Mouse (Mus musculus) natural killer cell, adult 2 months (primary cell): ENCODE measurements around the gene Ly6g6d.
A peak's percentile ranks its signal among the peaks of the same experiment; 100 is the strongest.
"Not testable (repeated sequence)": the region's sequence is repeated elsewhere in the genome, so short reads cannot be mapped to it uniquely, and the experiment has no call there.

Source experiments
- DNase-seq, 2 experiments: peaks; one replicate each; pipeline ENCODE4 v3.0.0; 2022; ENCODE audit warnings: low spot score in 2 of 2

Ly6g6d gene

DNA sequence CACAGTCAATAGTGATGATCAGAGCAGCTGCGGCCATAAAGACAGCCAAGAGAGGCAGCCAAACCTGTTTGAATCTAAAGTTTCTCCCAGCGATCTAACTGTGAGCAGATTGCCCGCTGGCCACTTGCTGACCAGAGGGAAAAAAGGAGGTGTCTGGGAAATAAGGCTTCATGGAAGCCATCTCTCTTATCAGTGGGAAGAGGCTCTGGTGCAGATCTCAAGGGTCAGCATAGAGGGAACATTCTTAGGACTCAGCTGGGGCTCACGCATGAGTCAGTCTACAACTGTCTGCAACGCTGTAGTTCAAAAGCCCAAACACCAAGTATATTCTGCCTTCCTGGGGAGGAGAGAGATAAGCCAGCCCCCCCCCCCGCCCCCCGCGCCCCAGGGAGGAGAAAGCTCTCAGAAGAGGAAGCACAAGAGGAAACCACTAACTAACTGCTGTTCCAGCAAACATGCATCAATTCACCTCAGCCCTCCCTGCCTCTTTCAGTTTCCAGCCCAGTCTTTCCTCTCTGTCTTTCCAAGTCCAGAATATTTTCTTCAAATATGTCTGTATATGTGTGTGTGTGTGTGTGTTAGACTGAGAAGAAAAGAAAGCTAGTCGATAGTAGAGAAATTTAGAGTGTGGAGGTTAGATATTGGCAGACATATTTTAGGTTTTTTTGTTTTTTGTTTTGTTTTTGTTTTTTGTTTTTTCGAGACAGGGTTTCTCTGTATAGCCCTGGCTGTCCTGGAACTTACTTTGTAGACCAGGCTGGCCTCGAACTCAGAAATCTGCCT, 29.5 kb downstream of the Ly6g6d start:
- DNase-seq = no peak

DNA sequence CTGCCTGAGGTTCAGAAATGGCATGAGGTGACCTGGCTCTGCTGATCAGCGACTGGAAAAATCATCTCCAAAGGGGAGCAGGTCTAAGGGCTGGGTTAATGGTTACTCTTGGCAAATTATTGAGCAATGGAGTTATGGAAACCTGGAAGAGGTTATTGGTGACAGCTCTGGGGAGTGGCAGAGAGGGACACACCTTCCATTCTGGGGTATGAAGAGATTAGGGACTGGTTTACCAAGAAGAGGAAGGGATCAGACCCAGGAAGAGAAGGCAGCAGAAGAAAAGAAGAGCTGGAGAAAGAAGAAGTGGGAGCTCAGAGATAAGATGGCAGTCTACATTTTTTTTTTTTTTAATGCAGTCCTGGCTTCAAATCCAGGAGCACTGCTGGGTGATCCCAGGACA, 30.2 kb downstream of the Ly6g6d start:
- DNase-seq = no peak

DNA sequence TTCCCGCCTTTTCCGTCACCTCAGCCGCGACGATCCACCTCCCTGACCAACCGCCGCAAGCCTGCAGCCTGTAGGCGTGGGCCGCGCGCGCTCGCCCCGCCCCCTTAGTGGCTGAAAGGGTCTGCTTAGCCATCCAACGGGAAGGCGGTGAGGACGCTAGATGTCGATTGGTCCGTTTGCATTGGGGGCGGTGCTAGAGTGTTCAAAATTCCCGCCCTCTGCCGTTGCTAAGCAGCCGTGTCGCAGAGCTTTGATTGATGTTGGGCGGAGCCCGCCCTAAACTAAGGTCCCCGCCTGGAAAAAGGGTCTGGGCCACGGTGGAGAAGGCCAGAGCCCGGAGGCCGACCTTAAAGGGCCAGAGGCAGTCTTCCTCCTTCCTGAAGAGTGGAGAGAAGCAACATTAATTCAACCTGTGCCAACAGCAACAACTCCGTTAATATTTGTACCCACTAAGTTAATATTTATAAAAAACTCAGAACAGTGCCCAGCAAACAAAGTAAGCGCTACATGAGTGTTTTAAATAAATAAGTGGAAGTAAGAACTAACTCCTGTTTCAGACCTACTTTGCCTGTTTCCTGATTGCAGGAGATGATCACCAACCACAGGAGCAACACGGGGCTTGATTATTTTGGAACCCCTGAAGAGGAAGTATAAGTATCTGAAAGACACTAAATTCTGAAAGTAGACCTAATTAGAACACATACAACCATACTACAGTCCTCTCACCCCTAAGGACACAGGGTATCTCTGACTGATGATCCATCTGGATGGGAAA, 31.0 kb downstream of the Ly6g6d start, which contains the start of gene Msh5:
TSS of gene Msh5 (minus strand) at position 65 of the 775 bp plus-strand sequence.
- peak; percentile 95 to 96 for DNase-seq

DNA sequence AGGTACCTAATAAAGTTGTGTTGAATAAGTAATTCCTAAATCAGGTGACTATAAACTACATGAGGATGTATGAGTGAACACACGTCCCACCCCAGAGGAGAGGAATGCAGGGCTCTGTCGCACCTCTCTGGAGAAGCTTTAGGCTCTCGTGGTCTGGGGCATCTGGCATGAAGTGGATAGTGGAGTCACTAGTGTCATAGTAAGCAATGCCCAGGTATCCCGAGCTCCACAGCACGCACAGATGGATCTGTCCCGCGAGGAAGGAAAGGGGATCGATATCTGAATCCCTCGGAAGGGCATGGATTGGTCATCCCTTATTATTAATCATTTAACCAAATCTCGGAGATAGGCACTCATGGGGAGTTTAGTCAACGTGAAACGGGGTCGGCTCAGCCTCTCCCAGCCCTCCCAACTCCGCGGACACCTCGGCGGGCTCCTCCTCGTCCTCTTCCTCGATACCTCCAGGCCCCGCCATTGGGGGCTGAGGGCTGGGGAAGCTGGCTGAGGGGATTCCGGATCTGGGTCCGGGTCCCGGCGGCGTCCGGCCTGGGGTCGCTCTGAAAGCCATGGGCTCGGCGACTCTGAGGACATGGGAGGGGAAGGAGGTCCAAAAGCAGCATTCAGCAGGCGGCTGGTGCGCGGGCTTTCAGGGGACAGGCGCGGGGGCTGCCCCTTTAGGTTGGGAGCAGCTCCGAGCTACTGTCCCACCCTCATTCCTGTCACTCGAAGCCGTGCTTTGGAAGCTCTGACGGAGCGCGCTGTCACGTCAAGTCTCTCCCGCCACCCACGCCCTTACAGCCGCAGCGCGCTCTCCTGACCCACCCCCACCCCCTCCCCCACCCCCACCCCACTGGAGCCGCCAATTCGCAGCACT, 31.8 kb downstream of the Ly6g6d start:
- no peak for DNase-seq

DNA sequence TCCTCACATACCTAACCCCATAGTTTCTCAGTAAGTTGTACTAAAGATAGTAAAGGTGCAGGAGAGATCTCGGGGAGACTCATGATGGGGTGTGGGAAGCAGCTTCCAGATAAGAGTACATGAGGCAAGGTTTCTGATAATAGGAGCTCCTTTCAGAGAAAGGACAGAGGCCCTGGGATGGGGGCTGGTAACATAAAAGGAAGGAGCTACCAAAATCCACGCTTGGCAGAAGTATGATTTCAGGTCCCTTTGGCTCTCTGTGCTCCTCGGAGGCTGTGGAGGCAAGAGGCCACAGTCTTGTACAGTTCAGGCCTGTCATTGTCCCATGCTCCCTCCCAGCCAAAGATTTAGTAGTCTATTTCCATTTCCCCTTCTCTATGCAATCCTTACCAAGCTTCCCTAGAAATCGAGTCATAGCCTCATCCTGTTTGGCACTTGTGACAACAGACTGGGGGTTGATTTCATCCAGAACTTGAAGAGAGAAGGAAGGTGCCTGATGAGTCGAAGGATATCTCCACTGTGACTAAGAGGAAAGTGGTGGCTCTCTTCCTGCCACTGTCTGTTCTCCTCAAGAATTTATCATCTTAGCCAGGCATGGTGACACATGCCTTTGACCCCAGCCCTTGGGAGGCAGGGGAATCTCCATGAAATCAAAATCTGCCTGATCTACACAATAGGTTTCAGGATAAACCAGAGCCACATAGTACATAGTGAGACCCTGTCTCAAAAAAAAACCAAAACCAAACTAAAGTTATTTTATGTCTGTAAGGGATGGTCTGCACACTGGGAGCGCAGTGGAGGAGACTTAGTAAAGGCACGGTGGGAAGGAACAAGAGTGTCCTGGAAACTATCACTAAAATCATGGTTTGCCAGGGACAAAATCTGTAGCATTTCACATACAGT, 32.7 kb downstream of the Ly6g6d start:
- DNase-seq = no peak

DNA sequence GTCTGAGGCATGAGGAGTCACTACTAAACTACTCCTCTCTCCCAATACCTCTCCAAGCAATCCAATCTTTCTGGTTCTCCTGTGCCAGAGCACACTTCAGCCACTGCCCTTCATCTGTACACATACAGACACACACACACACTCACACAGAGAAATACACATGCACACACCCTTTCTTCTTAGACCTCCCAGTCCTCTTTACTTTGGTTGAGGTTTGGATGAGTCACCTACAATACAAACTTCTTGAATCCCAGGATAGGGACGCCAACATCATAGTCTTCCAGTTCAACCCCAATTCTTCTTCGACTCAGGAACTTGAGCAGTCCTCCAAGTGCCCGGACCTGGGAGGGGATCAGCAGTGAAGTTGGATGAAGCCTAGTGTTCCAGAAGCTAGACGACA, 34.1 kb downstream of the Ly6g6d start:
- DNase-seq = no peak

DNA sequence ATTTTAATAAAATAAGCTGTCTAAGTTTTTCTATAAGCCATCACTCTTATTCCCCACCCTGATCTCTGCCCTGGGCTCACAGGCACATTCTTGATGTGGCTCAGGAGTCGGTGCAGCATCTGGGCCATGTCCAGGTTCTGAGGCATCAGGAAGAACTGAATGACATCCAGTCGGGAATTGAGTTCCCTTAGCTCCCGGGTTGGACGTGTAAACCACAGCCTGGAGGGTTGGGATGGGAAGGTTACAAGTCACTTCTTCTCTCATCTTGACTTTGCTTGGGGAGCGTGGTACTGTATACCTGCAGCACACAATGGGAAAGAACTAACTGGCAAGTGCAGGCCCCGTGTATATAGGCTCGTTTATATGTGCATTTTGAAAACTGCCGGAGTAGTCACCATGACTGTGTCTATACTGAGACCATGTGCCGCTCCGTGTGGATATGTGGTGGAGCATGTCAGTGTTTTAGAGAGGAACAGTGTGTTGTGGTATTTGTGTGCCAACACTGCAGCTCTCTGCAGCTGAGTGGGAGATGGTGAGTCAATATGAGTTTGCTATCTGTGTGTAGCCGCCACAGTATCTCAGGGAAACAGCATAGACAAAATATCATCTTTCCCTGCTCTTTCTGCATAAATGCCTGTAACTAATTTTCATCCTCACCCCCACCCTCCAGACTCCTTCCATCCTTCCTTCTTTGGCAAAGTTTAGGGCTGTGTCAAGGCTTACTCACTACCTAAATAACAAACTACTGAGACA, 38.6 kb downstream of the Ly6g6d start:
- no peak for DNase-seq

DNA sequence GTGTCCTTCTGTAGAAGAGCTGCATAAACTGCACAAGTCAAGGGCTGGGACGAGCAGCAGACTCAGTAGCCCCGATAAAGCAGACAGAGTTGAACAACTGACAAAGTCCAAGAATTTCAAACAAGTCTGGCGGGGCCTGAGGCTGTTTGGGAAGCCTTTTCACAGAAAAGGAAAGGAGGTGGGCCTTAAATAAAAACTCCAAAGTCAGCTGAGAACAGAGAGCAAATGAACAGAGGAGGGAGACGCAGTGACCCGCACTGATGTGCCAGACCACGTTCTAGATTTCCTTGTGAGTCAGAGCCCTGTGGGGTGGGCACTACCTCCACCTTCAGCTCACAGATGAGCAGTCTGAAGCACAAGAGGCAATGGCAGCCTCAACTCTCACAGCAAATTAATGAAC, 43.0 kb downstream of the Ly6g6d start:
- no peak for DNase-seq

DNA sequence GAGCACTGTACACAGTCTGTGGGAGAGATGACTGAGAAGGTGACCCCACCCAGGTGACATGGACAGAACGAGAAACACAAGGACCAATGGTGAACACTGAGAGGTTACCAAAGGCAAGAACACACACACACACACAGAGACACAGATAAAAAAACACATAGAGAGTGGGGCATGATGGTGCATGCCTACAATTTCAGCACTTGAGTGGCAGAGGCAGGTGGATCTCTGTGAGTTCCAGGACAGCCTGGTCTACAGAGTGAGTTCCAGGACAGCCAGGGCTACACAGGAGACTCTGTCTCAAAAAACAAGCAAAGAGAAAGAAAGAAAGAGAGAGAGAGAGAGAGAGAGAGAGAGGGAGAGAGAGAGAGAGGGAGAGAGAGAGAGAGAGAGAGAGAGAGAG, 44.2 kb downstream of the Ly6g6d start:
- DNase-seq = not testable (repeated sequence)

DNA sequence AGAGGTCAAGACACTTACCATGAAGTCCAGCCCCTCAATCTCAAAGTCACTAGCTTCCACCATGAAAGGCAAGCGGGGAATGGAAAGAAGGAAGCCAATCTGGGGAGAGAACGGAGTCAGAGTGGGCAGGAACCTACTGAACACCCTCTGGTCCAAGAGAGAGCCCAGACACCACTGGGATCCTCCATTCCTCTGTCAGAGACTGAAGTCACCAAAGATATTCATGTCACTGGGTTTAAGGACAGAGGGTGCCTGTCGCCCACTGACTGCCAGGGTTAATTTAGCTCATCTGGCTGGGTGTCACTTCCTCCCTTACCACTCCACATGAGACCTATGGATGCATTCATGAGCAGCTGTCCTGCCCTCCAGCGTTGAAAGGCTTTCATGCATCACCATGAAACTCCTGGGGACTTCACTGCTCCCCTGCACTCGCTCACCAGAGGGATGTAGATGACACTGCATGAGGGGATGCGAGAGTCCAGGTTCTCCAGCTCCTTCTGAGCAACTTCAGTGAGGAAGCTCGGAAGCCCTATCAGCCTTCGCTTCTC, 45.5 kb downstream of the Ly6g6d start:
- no peak for DNase-seq

DNA sequence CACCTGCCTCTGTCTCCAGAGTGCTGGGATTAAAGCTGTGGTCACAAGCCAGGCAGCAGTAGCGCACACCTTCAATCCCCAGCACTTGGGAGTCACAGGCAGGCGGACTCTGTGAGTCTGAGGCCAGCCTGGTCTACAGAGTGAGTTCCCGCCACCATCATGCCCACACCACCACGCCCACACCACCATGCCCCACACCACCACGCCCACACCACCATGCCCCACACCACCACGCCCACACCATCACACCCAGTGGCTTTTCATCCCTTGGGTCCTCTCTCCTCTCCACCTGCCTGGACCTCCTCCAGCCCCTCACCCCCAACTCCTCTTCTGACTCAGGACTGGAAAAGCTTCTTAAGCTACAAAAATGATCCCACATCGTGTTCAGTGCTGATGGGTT, 46.0 kb downstream of the Ly6g6d start:
- no peak for DNase-seq

DNA sequence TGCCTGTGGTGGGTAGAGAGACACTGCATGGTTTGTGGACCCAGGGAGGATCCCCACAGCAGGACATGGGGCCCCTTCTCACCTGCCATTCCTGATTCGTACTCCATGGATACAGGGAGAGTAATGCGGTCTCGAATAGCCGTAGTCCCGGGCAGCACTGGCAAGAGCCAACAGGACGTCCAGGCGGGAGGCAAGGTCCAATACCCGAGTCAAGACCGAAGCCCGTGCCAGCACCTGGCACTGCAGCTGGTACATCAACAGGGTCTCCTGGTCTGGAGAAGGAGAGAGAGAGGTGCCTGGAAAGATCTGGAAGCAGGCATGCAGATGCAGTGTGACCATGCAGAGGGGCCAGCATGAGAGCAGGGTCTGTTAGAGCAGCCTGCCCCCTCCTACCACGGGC, 46.6 kb downstream of the Ly6g6d start:
- DNase-seq = no peak

DNA sequence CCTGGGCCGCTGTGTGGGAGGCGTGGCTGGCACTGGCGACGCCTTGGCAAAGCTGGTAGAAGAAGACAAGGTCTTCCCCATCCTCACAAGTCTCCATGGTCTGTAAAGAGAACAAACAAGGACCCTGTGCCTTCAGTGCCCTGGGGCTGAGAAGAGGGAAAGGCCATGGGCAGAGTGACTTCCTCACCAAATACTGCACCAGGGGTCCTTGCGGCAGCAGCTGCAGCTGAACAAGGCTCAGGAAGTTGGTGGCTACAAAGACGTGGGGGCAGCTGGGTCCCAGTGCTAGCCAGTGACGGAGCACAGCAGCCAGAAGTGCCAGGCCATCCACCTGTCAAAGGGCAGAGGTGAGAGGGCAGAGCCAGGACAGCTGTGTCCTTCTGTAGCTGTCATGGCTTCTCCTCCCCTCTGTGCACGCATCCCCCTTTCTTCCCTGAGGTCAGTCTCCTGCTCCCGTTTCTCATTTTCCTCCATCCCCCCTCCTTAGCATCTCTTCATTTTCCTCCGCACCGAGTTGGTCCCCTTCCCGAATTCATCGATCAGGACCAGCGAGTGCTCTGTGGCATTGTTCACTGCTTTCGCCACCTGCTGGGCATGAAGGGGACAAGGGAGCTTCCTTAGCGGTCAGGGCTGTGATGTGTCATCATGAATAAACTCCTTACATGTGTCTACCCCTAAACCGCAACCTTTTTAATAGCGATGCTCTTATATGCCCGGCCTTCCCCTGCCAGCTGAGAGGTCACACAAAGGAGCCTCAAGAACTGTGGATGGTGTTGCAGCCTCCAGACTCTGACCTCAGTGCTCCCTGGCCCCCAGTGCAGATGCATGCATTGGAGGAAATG, 48.0 kb downstream of the Ly6g6d start:
- peak; percentile 55 to 67 for DNase-seq

DNA sequence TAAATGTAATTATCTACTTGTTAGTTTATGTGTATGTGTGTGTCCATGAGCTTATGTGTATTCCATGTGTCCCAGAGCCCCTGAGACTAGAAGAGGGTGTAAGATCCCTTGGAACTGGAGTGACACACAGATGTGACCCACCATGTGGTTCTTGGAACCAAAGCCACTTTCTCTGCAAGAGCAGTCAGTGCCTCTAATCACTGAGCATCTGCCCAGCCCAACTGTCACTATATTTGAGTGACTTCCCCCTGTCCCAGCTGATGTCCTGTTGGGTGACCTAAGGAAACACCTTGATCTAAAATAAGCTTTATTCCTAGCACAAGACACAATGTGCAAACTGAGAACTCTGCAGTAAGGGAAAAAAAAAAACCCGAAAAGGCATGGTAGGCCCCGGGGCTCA, 49.5 kb downstream of the Ly6g6d start:
- DNase-seq = no peak

DNA sequence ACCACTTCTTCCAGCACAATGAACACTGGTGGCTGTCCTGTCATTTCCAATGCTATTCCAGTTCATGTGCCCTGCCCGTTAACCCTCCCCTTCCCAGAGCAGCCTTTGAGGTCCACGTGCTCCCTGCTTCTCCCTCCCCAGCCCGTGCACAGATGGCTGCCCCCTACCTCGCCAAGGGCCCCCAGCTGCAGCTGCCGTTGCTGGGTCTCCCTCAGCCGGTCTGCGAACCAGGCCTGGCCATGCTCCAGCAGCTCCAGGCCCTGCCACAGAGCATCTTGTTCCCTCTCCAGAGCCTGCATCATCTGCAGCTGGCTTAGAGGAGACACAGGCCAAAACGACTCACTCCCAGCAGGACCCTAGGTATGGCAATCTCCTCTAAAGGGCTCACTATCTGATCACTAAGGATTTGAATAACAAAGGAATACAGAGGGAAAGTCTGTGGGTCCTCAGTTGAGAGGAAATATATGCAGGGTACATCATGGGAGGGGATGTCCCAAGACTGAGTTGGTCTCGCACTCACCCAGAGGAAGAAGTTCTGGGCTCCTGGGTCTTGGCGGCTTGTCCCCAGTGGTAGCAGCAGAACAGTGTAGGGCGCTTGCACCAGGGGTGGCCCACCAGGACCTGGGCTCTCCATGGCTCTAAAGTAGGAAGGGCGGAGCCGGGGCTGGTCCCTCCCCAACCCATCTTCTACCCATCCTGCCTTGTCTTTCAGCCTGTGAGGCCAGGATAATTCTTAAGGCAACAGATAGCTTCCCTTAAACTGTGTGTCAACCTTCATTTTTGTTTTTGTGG, 50.4 kb downstream of the Ly6g6d start, which contains the start of gene Sapcd1:
TSS of gene Sapcd1 (minus strand) at position 740 of the 792 bp plus-strand sequence.
- DNase-seq = no peak

DNA sequence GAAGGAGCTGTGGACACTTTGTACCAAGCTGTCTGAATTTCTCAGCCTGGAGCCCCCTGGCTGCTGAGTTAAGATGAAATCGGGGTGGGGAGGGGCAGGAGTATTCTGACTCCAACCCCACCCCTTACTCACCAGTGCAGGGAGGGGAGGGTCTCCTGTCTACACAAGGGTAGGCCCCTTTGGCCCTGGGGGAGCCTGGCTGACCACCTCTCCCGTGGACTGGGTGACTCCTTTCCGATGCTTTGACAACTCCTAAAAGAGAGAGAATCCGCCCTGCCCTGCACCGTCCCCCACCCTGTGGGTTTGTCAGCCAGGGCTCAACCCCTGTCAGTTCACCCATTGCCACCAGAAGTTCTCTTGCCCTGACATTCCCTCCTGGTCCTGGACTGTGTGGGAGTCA, 51.7 kb downstream of the Ly6g6d start:
- no peak for DNase-seq

DNA sequence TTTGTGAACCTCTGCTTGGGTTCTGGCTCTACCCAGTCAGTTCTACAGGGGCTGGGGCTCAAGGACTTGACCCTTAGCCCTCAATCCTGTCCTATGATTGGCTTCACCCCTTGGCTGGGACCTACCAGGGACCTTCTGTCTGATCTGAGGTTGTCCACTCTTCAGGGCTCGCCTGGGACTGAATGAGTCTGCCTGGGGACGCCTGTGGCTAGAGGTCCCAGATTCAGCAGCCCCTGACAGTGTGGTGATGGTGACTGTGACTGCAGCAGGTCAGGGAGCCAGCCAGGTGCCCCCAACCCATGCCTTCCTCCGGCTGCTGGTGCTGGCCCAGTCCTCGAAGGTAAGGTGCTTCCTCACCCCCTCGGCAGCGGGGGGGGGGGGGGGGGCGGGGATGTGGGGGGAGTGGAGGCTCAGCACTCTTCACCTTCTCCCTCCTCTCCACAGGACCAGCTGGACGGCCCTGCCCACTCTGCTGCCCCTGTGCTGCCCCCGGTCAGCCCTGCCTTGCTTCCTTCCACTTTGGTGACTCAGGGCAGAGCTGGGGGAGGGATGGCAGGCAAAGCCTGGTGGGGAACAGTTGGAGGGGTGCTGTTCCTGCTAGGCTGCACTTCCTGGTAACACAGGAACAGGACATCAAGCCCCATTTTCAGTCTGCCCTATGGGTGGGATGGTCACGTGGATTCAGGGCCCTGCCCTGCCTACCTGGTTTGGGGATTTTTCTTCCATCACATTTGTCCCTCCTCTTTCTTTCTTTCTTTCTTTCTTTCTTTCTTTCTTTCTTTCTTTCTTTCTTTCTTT, 53.0 kb downstream of the Ly6g6d start:
- DNase-seq = no peak
